Mouse (Mus musculus): ENCODE data around the gene Lamb3. TPM values are rescaled to one million over a fixed set of nuclear protein-coding genes. Genes with fewer than 3 reads are reported as not detected.

Lamb3 gene
- polyA plus RNA-seq, 1 experiment from 2014 or later = 24.4 TPM

DNA sequence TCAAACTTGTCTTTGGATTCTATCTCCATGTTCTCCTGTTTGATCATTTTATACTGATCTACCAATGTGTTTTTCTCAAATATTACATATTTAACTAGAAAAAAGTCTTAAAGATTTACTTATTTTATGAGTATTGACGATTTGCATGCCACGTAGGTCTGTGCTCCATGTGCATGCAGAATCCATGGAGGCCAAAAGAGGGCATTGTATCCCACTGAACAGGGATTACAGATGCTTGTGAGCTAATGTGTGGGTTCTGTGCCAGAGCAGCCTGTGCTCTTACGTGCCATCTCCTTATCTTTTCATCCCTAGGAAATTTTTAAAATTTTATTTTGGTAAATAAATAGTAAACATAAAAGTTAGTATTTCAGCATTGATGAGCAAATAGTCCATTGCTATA, 184.8 kb downstream of the Lamb3 start:
- WGBS = 88% methylated on average over 3 of the region's 3 CpGs
- no peak overlapping the region for H3K4me3 ChIP-seq (ENCODE audit: low read depth, low read length)
- no peaks in the 10 kb centered on the region for H3K36me3 ChIP-seq (ENCODE audit: insufficient read depth)
- ATAC-seq (ENCODE audit: insufficient read depth) = no peak
- H3K9ac ChIP-seq = no peak overlapping the region
- H3K27me3 ChIP-seq (ENCODE audit: insufficient read depth, low read length) = no peaks in the 10 kb centered on the region
- H3K27ac ChIP-seq (ENCODE audit: low read depth) = no peak overlapping the region
- no peaks in the 10 kb centered on the region for H3K9me3 ChIP-seq (ENCODE audit: low read depth, low read length)
- H3K4me2 ChIP-seq = no peak overlapping the region
- DNase-seq = no peak
- H3K4me1 ChIP-seq (ENCODE audit: insufficient read depth) = peaks cover 7% of the 10 kb centered on the region; the same call in 1 of the 2 replicates
- peak; percentile 29 for TF ChIP-seq CTCF (IDR thresholded peaks at IDR 0.05; ENCODE audit: low read depth)

Other genes starting within 250 kb of the Lamb3 start
- 1.2 and 1.4 TPM in 2 replicates for gene Syt14, start 171.9 kb upstream of the Lamb3 start, polyA plus RNA-seq (2014; fragmentation: Nextera tagmentation; extraction: Ambion mirVana)
- 9.0 and 9.5 TPM in 2 replicates for gene Diexf, start 77.4 kb upstream of the Lamb3 start, polyA plus RNA-seq (2014; fragmentation: Nextera tagmentation; extraction: Ambion mirVana)
- gene Irf6, start 54.6 kb upstream of the Lamb3 start, polyA plus RNA-seq (2014; fragmentation: Nextera tagmentation; extraction: Ambion mirVana) = 12.0 and 12.3 TPM in 2 replicates
- 14.1 and 16.0 TPM in 2 replicates for gene A130010J15Rik, start 39.7 kb upstream of the Lamb3 start, polyA plus RNA-seq (2014; fragmentation: Nextera tagmentation; extraction: Ambion mirVana)
- 1.9 and 4.1 TPM in 2 replicates for gene Traf3ip3, start 6.0 kb upstream of the Lamb3 start, polyA plus RNA-seq (2014; fragmentation: Nextera tagmentation; extraction: Ambion mirVana)
- 1.6 and 2.1 TPM in 2 replicates for gene Hsd11b1, start 56.4 kb downstream of the Lamb3 start, polyA plus RNA-seq (2014; fragmentation: Nextera tagmentation; extraction: Ambion mirVana)
- gene G0s2, start 65.5 kb downstream of the Lamb3 start, polyA plus RNA-seq (2014; fragmentation: Nextera tagmentation; extraction: Ambion mirVana) = 49.0 and 67.3 TPM in 2 replicates
- gene Camk1g, start 162.6 kb downstream of the Lamb3 start, polyA plus RNA-seq (2014; fragmentation: Nextera tagmentation; extraction: Ambion mirVana) = 28.4 and 31.8 TPM in 2 replicates

Measured in lung, embryonic 14.5 days (tissue).